Mouse (Mus musculus): ENCODE data around the gene Scgb1b17.
"Not testable (repeated sequence)": the region's sequence is repeated elsewhere in the genome, so short reads cannot be mapped to it uniquely, and the experiment has no call there.

Gene Scgb1b17

GRCm38 (mm10) chr7:33063149-33063548 is at the start of gene Scgb1b17:
Gene Scgb1b17 (plus strand): TSS chr7:33063449.
- not testable (repeated sequence) for DNase-seq

- not testable (repeated sequence) for DNase-seq
Measured at GRCm38 (mm10) chr7:33056461-33056860, 6.8 kb upstream of the Scgb1b17 start, which contains the start of gene Scgb2b17. Gene Scgb2b17 (minus strand): TSS chr7:33056561.

Measured in cerebellum, adult 11 months (tissue).